In genomic region chr11:109473171-109474085, GRCm38 (mm10) we compare ENCODE assay signal across 8 mouse cellular contexts. TPM values are rescaled to one million over a fixed set of nuclear protein-coding genes. Genes with fewer than 3 reads are reported as not detected.
DNase-seq lines count a peak whose midpoint lies in the region; ATAC-seq and TF ChIP-seq lines count a peak whose summit lies in the region.

Gene Arsg (plus strand): TSS chr11:109473374.
Gene Slc16a6 (minus strand): TSS chr11:109473598.

- H3K4me3 ChIP-seq in CH12.LX (replicated peaks in 1 of 3; ENCODE audit: low read depth in 2 of 3, low read length in 2 of 3, poor library complexity in 1 of 3): peak within 1 kb of the TSS; percentile 72 to 95 (median 76)
- peak within 1 kb of the TSS; percentile 76 for H3K4me3 ChIP-seq in forebrain, embryonic 11.5 days (ENCODE audit: low read depth, low read length)
- H3K4me3 ChIP-seq in heart, embryonic 16.5 days (ENCODE audit: low read length): peak within 1 kb of the TSS; percentile 70
- peak within 1 kb of the TSS; percentile 89 for H3K4me3 ChIP-seq in liver, embryonic 15.5 days (replicated peaks)
- H3K4me3 ChIP-seq in neural tube, embryonic 11.5 days (ENCODE audit: low read depth, low read length): peak within 1 kb of the TSS; percentile 77
- peak within 1 kb of the TSS; percentile 67 for H3K4me3 ChIP-seq in stomach, embryonic 16.5 days (replicated peaks; ENCODE audit: low read length)

- H3K9ac ChIP-seq in CH12.LX (ENCODE audit: insufficient read depth, low read depth): peak within 1 kb of the TSS; percentile 97
- peak within 1 kb of the TSS; percentile 94 for H3K9ac ChIP-seq in forebrain, embryonic 11.5 days (ENCODE audit: low read length)
- peak within 1 kb of the TSS; percentile 83 for H3K9ac ChIP-seq in heart, embryonic 16.5 days (ENCODE audit: low read length)
- H3K9ac ChIP-seq in liver, embryonic 15.5 days: peak within 1 kb of the TSS; percentile 97
- peak within 1 kb of the TSS; percentile 94 for H3K9ac ChIP-seq in neural tube, embryonic 11.5 days (ENCODE audit: low read length)
- peak within 1 kb of the TSS; percentile 89 for H3K9ac ChIP-seq in stomach, embryonic 16.5 days (ENCODE audit: low read length)

- H3K27ac ChIP-seq in CH12.LX (ENCODE audit: insufficient read depth, low read depth): peak within 1 kb of the TSS; percentile 85
- peak within 1 kb of the TSS; percentile 85 for H3K27ac ChIP-seq in forebrain, embryonic 11.5 days (ENCODE audit: low read depth, low read length)
- H3K27ac ChIP-seq in heart, embryonic 16.5 days (ENCODE audit: low read length): peak within 1 kb of the TSS; percentile 75
- H3K27ac ChIP-seq in liver, embryonic 15.5 days (replicated peaks): peak within 1 kb of the TSS; percentile 98
- peak within 1 kb of the TSS; percentile 92 for H3K27ac ChIP-seq in neural tube, embryonic 11.5 days (ENCODE audit: low read depth, low read length)
- H3K27ac ChIP-seq in stomach, embryonic 16.5 days (ENCODE audit: low read length): peak within 1 kb of the TSS; percentile 90

- H3K4me2 ChIP-seq in CH12.LX (ENCODE audit: insufficient read depth, low read depth, poor library complexity, severe bottlenecking): peak within 1 kb of the TSS; percentile 79
- peak within 1 kb of the TSS; percentile 94 for H3K4me2 ChIP-seq in forebrain, embryonic 11.5 days (ENCODE audit: low read depth, low read length, severe bottlenecking)
- H3K4me2 ChIP-seq in heart, embryonic 16.5 days (ENCODE audit: low read depth, low read length): peak within 1 kb of the TSS; percentile 77
- peak within 1 kb of the TSS; percentile 97 for H3K4me2 ChIP-seq in liver, embryonic 15.5 days
- peak within 1 kb of the TSS; percentile 84 for H3K4me2 ChIP-seq in neural tube, embryonic 11.5 days (ENCODE audit: low read depth)
- H3K4me2 ChIP-seq in stomach, embryonic 16.5 days (ENCODE audit: low read depth, low read length): peak within 1 kb of the TSS; percentile 87

- H3K9me3 ChIP-seq in CH12.LX (replicated peaks; ENCODE audit: low read length): no peaks in the 10 kb centered on the region
- no peaks in the 10 kb centered on the region for H3K9me3 ChIP-seq in forebrain, embryonic 11.5 days (ENCODE audit: control insufficient read depth, low read length)
- H3K9me3 ChIP-seq in heart, embryonic 16.5 days (replicated peaks; ENCODE audit: control insufficient read depth, low read length): no peaks in the 10 kb centered on the region
- no peaks in the 10 kb centered on the region for H3K9me3 ChIP-seq in liver, embryonic 15.5 days (replicated peaks)
- H3K9me3 ChIP-seq in neural tube, embryonic 11.5 days (ENCODE audit: control insufficient read depth, low read length): no peaks in the 10 kb centered on the region
- no peaks in the 10 kb centered on the region for H3K9me3 ChIP-seq in stomach, embryonic 16.5 days (replicated peaks; ENCODE audit: control insufficient read depth, low read length)

- H3K4me1 ChIP-seq in CH12.LX (ENCODE audit: control insufficient read depth in 1 of 2, insufficient read depth in 2 of 2): peaks cover 11 to 63% of the 10 kb centered on the region in 2 experiments; a peak in 3 of 4 replicates
- peaks cover 16% of the 10 kb centered on the region; the same call in 1 of the 2 replicates for H3K4me1 ChIP-seq in forebrain, embryonic 11.5 days (replicated peaks; ENCODE audit: control insufficient read depth, insufficient read depth, low read length)
- H3K4me1 ChIP-seq in heart, embryonic 16.5 days (ENCODE audit: control insufficient read depth, insufficient read depth, low read length): peaks cover 6% of the 10 kb centered on the region; the same call in 1 of the 2 replicates
- peaks cover 76% of the 10 kb centered on the region for H3K4me1 ChIP-seq in liver, embryonic 15.5 days (replicated peaks)
- H3K4me1 ChIP-seq in neural tube, embryonic 11.5 days (ENCODE audit: control insufficient read depth, insufficient read depth, low read length): peaks cover 12% of the 10 kb centered on the region; the same call in 1 of the 2 replicates
- H3K4me1 ChIP-seq in stomach, embryonic 16.5 days (ENCODE audit: control insufficient read depth, insufficient read depth, low read length): peaks cover 6% of the 10 kb centered on the region; the same call in 1 of the 2 replicates

- ATAC-seq in forebrain, embryonic 11.5 days (replicated peaks; ENCODE audit: low FRiP score): peak; percentile 90
- peak; percentile 82 for ATAC-seq in heart, embryonic 16.5 days (replicated peaks; ENCODE audit: extremely low read depth, insufficient read depth, low FRiP score)
- peak; percentile 86 for ATAC-seq in liver, embryonic 15.5 days (ENCODE audit: insufficient read depth)
- ATAC-seq in neural tube, embryonic 11.5 days (ENCODE audit: insufficient read depth, low FRiP score, low TSS enrichment): peak; percentile 84
- peak; percentile 88 for ATAC-seq in stomach, embryonic 16.5 days (ENCODE audit: insufficient read depth, low FRiP score)

- no peak for TF ChIP-seq EP300 in CH12.LX (IDR thresholded peaks at IDR 0.05; ENCODE audit: low read length)

- H3K36me3 ChIP-seq in CH12.LX (replicated peaks in 1 of 2; ENCODE audit: control insufficient read depth in 1 of 2, insufficient read depth in 1 of 2, low read length in 1 of 2): peaks cover 0 to 5% of the 10 kb centered on the region in 2 experiments
- no peaks in the 10 kb centered on the region for H3K36me3 ChIP-seq in forebrain, embryonic 11.5 days (ENCODE audit: control insufficient read depth, insufficient read depth, low read length)
- no peaks in the 10 kb centered on the region for H3K36me3 ChIP-seq in heart, embryonic 16.5 days (ENCODE audit: control insufficient read depth, insufficient read depth)
- H3K36me3 ChIP-seq in liver, embryonic 15.5 days (replicated peaks): peaks cover 13% of the 10 kb centered on the region
- no peaks in the 10 kb centered on the region for H3K36me3 ChIP-seq in neural tube, embryonic 11.5 days (ENCODE audit: control insufficient read depth, insufficient read depth, low read length)
- H3K36me3 ChIP-seq in stomach, embryonic 16.5 days (ENCODE audit: control insufficient read depth, insufficient read depth, low read length): no peaks in the 10 kb centered on the region

- TF ChIP-seq RAD21 in CH12.LX (IDR thresholded peaks at IDR 0.05; ENCODE audit: low read depth, low read length): no peak; the same call in none of the 2 replicates

- in situ Hi-C loops in CH12.LX (cut with MboI; ENCODE audit: low pct_ligation_motif_present, low pct_unique_long_range_greater_than_20kb, low sequenced_read_pairs): no loop called here

- no peak for TF ChIP-seq CTCF in CH12.LX (conservative IDR thresholded peaks at IDR 0.05 in 1 of 2, IDR thresholded peaks at IDR 0.05 in 1 of 2; ENCODE audit: low read depth in 2 of 2, low read length in 2 of 2)

- dilution Hi-C loops in CH12.LX (cut with MboI; ENCODE audit: extremely low pct_ligation_motif_present, extremely low pct_unique_long_range_greater_than_20kb, low sequenced_read_pairs): no loop called here

- TF ChIP-seq POLR2A in CH12.LX (IDR thresholded peaks at IDR 0.05; ENCODE audit: low read depth, low read length): peak; percentile 60

- no peaks in the 10 kb centered on the region for H3K27me3 ChIP-seq in CH12.LX (replicated peaks)
- no peaks in the 10 kb centered on the region for H3K27me3 ChIP-seq in forebrain, embryonic 11.5 days (ENCODE audit: control insufficient read depth, insufficient read depth, low read length)
- peaks cover 3% of the 10 kb centered on the region; the same call in 1 of the 2 replicates for H3K27me3 ChIP-seq in heart, embryonic 16.5 days (ENCODE audit: control insufficient read depth, insufficient read depth, low read length)
- H3K27me3 ChIP-seq in liver, embryonic 15.5 days: no peaks in the 10 kb centered on the region
- no peaks in the 10 kb centered on the region for H3K27me3 ChIP-seq in neural tube, embryonic 11.5 days (ENCODE audit: control insufficient read depth, insufficient read depth, low read length)
- no peaks in the 10 kb centered on the region for H3K27me3 ChIP-seq in stomach, embryonic 16.5 days (ENCODE audit: control insufficient read depth, insufficient read depth, low read length)

- under 1% methylated on average over 111 of the region's 111 CpGs for WGBS in forebrain, embryonic 11.5 days
- under 1% methylated on average over 101 of the region's 111 CpGs for WGBS in heart, embryonic 16.5 days
- under 1% methylated on average over 103 of the region's 111 CpGs for WGBS in liver, embryonic 15.5 days (ENCODE audit: insufficient replicate concordance)
- under 1% methylated on average over 74 of the region's 111 CpGs for WGBS in neural tube, embryonic 11.5 days
- WGBS in stomach, embryonic 16.5 days: under 1% methylated on average over 110 of the region's 111 CpGs

- H3K79me2 ChIP-seq in CH12.LX (replicated peaks; ENCODE audit: control insufficient read depth, extremely low read depth, insufficient read depth, poor library complexity, severe bottlenecking): peaks cover 5% of the 10 kb centered on the region; the same call in 1 of the 2 replicates

- peak; percentile 83 for DNase-seq in CH12.LX (ENCODE audit: extremely low read depth)
- peak; percentile 85 for DNase-seq in c-Kit-positive CD71-negative TER-119-negative erythroid progenitor cells, embryonic 14.5 days (ENCODE audit: low read depth)
- DNase-seq in forebrain, embryonic 11.5 days (ENCODE audit: low spot score): peak; percentile 95
- DNase-seq in kidney, postnatal 36 days: peak; percentile 71 to 86
- DNase-seq in neural tube, embryonic 11.5 days (ENCODE audit: low spot score): peak; percentile 92

TF ChIP-seq in CH12.LX, 34 proteins besides CTCF, POLR2A, EP300 and RAD21 (continues in another document):
- peak; percentile 54; the same call in 1 of the 2 replicates for TF ChIP-seq MAZ (IDR thresholded peaks at IDR 0.05; ENCODE audit: low read depth, low read length)

RNA-seq across cellular contexts. Expression of gene Arsg, which starts in this region (rescaled TPM):
- total RNA-seq in CH12.LX (2012; rRNA removed): 2.2 and 3.3 TPM in 2 replicates
- 1.3 and 1.4 TPM in 2 replicates for total RNA-seq in CH12.LX (2014; rRNA removed)
- polyA plus RNA-seq in CH12.LX (2012; ENCODE audit: insufficient read length, low read depth): 0.76 and 0.79 TPM in 2 replicates
- polyA plus RNA-seq in forebrain, embryonic 11.5 days (2014; fragmentation: Nextera tagmentation; extraction: Ambion mirVana): 2.7 and 3.2 TPM in 2 replicates
- polyA plus RNA-seq in heart, embryonic 16.5 days (2015; fragmentation: Nextera tagmentation; extraction: Ambion mirVana): 3.6 TPM in 2 replicates
- polyA plus RNA-seq in liver, embryonic 15.5 days (2015; fragmentation: Nextera tagmentation; extraction: Ambion mirVana): 3.4 and 3.7 TPM in 2 replicates
- 1.9 and 2.3 TPM in 2 replicates for polyA plus RNA-seq in neural tube, embryonic 11.5 days (2014; fragmentation: Nextera tagmentation; extraction: Ambion mirVana)
- polyA plus RNA-seq in stomach, embryonic 16.5 days (2015; fragmentation: Nextera tagmentation; extraction: Ambion mirVana): 4.1 and 5.2 TPM in 2 replicates

RNA-seq across cellular contexts. Expression of gene Slc16a6, which starts in this region (rescaled TPM):
- total RNA-seq in CH12.LX (2012; rRNA removed) (14.1 and 18.3 TPM in 2 replicates), CH12.LX (2014; rRNA removed) (18.7 and 20.9 TPM in 2 replicates)
- polyA plus RNA-seq in CH12.LX (2012; ENCODE audit: insufficient read length, low read depth): 18.9 and 24.2 TPM in 2 replicates
- 4.8 and 6.0 TPM in 2 replicates for polyA plus RNA-seq in forebrain, embryonic 11.5 days (2014; fragmentation: Nextera tagmentation; extraction: Ambion mirVana)
- polyA plus RNA-seq in heart, embryonic 16.5 days (2015; fragmentation: Nextera tagmentation; extraction: Ambion mirVana): 5.2 and 7.0 TPM in 2 replicates
- 38.9 and 39.1 TPM in 2 replicates for polyA plus RNA-seq in liver, embryonic 15.5 days (2015; fragmentation: Nextera tagmentation; extraction: Ambion mirVana)
- polyA plus RNA-seq in neural tube, embryonic 11.5 days (2014; fragmentation: Nextera tagmentation; extraction: Ambion mirVana): 3.2 and 3.3 TPM in 2 replicates
- polyA plus RNA-seq in stomach, embryonic 16.5 days (2015; fragmentation: Nextera tagmentation; extraction: Ambion mirVana): 13.1 and 13.3 TPM in 2 replicates

Comparison
In these comparisons a context has a peak if more than half of its experiments do, and no peak if none do; other contexts are left out.
1. Peak in every context shown above with its lines: DNase-seq, ATAC-seq, H3K4me3 ChIP-seq and H3K27ac ChIP-seq.